ENCODE assay signal across 28 mouse cellular contexts in the genomic region with DNA sequence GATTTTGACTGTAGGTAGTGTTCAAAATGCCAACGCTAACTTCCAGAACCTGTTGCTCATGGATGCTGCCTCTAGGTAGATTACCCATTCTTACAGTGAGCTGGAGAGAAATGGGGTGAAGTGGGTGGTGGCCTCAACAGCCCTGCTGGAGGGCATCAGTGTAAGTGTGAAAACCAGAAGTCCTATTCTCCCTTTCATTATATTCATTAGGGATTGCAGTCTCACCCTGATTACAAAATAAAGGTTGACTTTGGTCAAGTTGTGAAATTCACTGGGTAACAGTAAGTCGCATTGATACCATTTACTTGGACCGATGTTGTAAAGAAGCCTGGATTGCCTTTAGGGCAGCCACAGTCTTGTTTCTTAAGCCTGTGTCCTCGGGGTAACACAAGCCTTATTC.
"Had no signal": no experiment of that assay in that cellular context is flagged by ENCODE, and none has a peak within 500 bp of the region (broad histone marks: within the 10 kb centered on the region; RNA-seq: fewer than 3 reads in every experiment).

No protein-coding gene starts in this region.

- ATAC-seq: hindbrain, postnatal 0 days; intestine, embryonic 16.5 days had no signal

- H3K36me3 ChIP-seq: heart, embryonic 13.5 days; heart, embryonic 15.5 days; hindbrain, embryonic 13.5 days; hindbrain, embryonic 15.5 days; kidney, embryonic 15.5 days; limb, embryonic 13.5 days; limb, embryonic 15.5 days; liver, embryonic 13.5 days had no signal

- H3K4me3 ChIP-seq: gastrocnemius, adult 2 months; heart, adult 2 months; heart, embryonic 13.5 days; heart, embryonic 15.5 days; hindbrain, embryonic 13.5 days; hindbrain, embryonic 15.5 days; kidney, embryonic 15.5 days; limb, embryonic 13.5 days; limb, embryonic 15.5 days; liver, embryonic 13.5 days had no signal

- H3K9ac ChIP-seq: heart, embryonic 13.5 days; heart, embryonic 15.5 days; hindbrain, embryonic 13.5 days; hindbrain, embryonic 15.5 days; kidney, embryonic 15.5 days; limb, embryonic 13.5 days; limb, embryonic 15.5 days; liver, embryonic 13.5 days had no signal

- H3K9me3 ChIP-seq: heart, embryonic 13.5 days; heart, embryonic 15.5 days; hindbrain, embryonic 13.5 days; hindbrain, embryonic 15.5 days; kidney, embryonic 15.5 days; limb, embryonic 13.5 days; limb, embryonic 15.5 days; liver, embryonic 13.5 days had no signal

- H3K27me3 ChIP-seq: heart, embryonic 13.5 days; heart, embryonic 15.5 days; hindbrain, embryonic 13.5 days; hindbrain, embryonic 15.5 days; kidney, embryonic 15.5 days; limb, embryonic 13.5 days; limb, embryonic 15.5 days; liver, embryonic 13.5 days had no signal

- H3K4me1 ChIP-seq: heart, embryonic 13.5 days; heart, embryonic 15.5 days; hindbrain, embryonic 13.5 days; hindbrain, embryonic 15.5 days; kidney, embryonic 15.5 days; limb, embryonic 13.5 days; limb, embryonic 15.5 days; liver, embryonic 13.5 days had no signal

- H3K27ac ChIP-seq: gastrocnemius, adult 2 months; heart, adult 2 months; heart, embryonic 13.5 days; heart, embryonic 15.5 days; hindbrain, embryonic 13.5 days; hindbrain, embryonic 15.5 days; hindbrain, postnatal 0 days; kidney, embryonic 15.5 days; kidney, postnatal 0 days; limb, embryonic 13.5 days; limb, embryonic 15.5 days; liver, embryonic 13.5 days had no signal

- H3K4me2 ChIP-seq: heart, embryonic 11.5 days; heart, embryonic 13.5 days; heart, embryonic 15.5 days; hindbrain, embryonic 13.5 days; hindbrain, embryonic 15.5 days; kidney, embryonic 15.5 days; limb, embryonic 13.5 days; limb, embryonic 15.5 days; liver, embryonic 11.5 days; liver, embryonic 13.5 days had no signal

- DNase-seq: gastrocnemius, adult 2 months; gastrocnemius, postnatal 10 days; gastrocnemius, postnatal 36 days; heart, adult 11 months; heart, adult 2 months; heart, postnatal 14 days; heart, postnatal 36 days; kidney, adult 11 months; kidney, adult 2 months; kidney, adult 9 months; kidney, postnatal 14 days; kidney, postnatal 36 days; layer of hippocampus, adult 9-11 months; layer of hippocampus, postnatal 36 days; left cerebral cortex, postnatal 4 days; liver, embryonic 13.5 days had no signal
